In the genomic region with DNA sequence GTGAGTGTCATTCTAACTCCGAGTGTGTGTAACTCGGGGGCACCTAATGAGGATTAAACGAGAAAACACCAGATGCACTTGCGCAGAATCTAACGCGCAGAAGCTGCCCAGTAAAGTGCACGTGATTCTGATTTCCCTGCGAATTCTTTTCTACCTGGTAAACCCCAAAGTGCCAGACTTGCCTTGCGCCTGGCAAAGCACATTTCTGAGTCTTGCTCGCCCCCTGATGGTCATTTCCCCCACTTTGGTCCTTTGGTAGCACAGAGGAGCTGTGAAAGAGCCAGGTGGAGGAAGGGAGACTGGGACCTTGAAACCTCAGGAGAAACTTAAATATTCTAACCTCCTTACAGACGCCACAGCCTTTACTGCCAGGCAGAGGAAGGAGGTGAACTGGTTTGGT, we compare ENCODE assay signal across 8 mouse cellular contexts. TPM values are rescaled to one million over a fixed set of nuclear protein-coding genes. Genes with fewer than 3 reads are reported as not detected.
A peak's percentile ranks its signal among the peaks of the same experiment; 100 is the strongest.
DNase-seq lines count a peak whose midpoint lies in the region; ATAC-seq lines count a peak whose summit lies in the region.

No protein-coding gene starts in this region.

- H3K9ac ChIP-seq in forebrain, embryonic 14.5 days (ENCODE audit: low read length), result no peak overlapping the region
- H3K9ac ChIP-seq in hindbrain, embryonic 11.5 days (ENCODE audit: low read depth, low read length), result no peak overlapping the region
- H3K9ac ChIP-seq in lung, embryonic 16.5 days (ENCODE audit: low read length), result no peak overlapping the region

- no peaks in the 10 kb centered on the region for H3K4me1 ChIP-seq in forebrain, embryonic 14.5 days (ENCODE audit: control insufficient read depth, insufficient read depth, low read length)
- no peaks in the 10 kb centered on the region for H3K4me1 ChIP-seq in hindbrain, embryonic 11.5 days (replicated peaks; ENCODE audit: control insufficient read depth, insufficient read depth, low read length)
- H3K4me1 ChIP-seq in lung, embryonic 16.5 days (replicated peaks; ENCODE audit: control insufficient read depth, insufficient read depth, low read length), result no peaks in the 10 kb centered on the region

- DNase-seq in T-cell, adult 2 months (ENCODE audit: low spot score), result peak; percentile 34
- peak; percentile 9 for DNase-seq in cerebellum, adult 11-12 months
- DNase-seq in forebrain, embryonic 14.5 days (ENCODE audit: low spot score), result peak; percentile 81
- DNase-seq in hindbrain, embryonic 11.5 days (ENCODE audit: low spot score), result peak; percentile 77
- DNase-seq in layer of hippocampus, adult 8-10 months (ENCODE audit: low spot score in 2 of 2), result peak; percentile 67 to 85
- DNase-seq in right cerebral cortex, adult 2 months (ENCODE audit: low spot score in 2 of 2), result peak; percentile 91 to 92
- DNase-seq in thymus, postnatal 25 days, result no peak

- H3K36me3 ChIP-seq in forebrain, embryonic 14.5 days (ENCODE audit: control insufficient read depth, insufficient read depth, low read length), result no peaks in the 10 kb centered on the region
- H3K36me3 ChIP-seq in hindbrain, embryonic 11.5 days (ENCODE audit: control insufficient read depth, insufficient read depth, low read length), result no peaks in the 10 kb centered on the region
- H3K36me3 ChIP-seq in lung, embryonic 16.5 days (ENCODE audit: control insufficient read depth, insufficient read depth, low read length), result no peaks in the 10 kb centered on the region

- no peaks in the 10 kb centered on the region for H3K9me3 ChIP-seq in forebrain, embryonic 14.5 days (replicated peaks; ENCODE audit: control insufficient read depth, low read length)
- H3K9me3 ChIP-seq in hindbrain, embryonic 11.5 days (ENCODE audit: control insufficient read depth, low read length), result no peaks in the 10 kb centered on the region
- no peaks in the 10 kb centered on the region for H3K9me3 ChIP-seq in lung, embryonic 16.5 days (ENCODE audit: control insufficient read depth, low read length)

- H3K4me3 ChIP-seq in forebrain, embryonic 14.5 days (ENCODE audit: low read depth, low read length), result no peak overlapping the region
- no peak overlapping the region for H3K4me3 ChIP-seq in hindbrain, embryonic 11.5 days (ENCODE audit: low read depth, low read length)
- H3K4me3 ChIP-seq in lung, embryonic 16.5 days (ENCODE audit: low read length), result no peak overlapping the region

- no peaks in the 10 kb centered on the region for H3K27me3 ChIP-seq in forebrain, embryonic 14.5 days (replicated peaks; ENCODE audit: control insufficient read depth, insufficient read depth, low read length)
- H3K27me3 ChIP-seq in hindbrain, embryonic 11.5 days (ENCODE audit: control insufficient read depth, insufficient read depth, low read length), result no peaks in the 10 kb centered on the region
- H3K27me3 ChIP-seq in lung, embryonic 16.5 days (ENCODE audit: control insufficient read depth, insufficient read depth, low read depth, low read length), result no peaks in the 10 kb centered on the region

- 16% methylated on average over 11 of the region's 11 CpGs for WGBS in forebrain, embryonic 14.5 days
- 19% methylated on average over 11 of the region's 11 CpGs for WGBS in hindbrain, embryonic 11.5 days
- 8% methylated on average over 11 of the region's 11 CpGs for WGBS in lung, embryonic 16.5 days

- ATAC-seq in forebrain, embryonic 14.5 days, result peak; percentile 69; the same call in 1 of the 2 replicates
- no peak for ATAC-seq in hindbrain, embryonic 11.5 days (ENCODE audit: low FRiP score)
- ATAC-seq in lung, embryonic 16.5 days (ENCODE audit: low read depth), result peak; percentile 36; the same call in 1 of the 2 replicates

- H3K4me2 ChIP-seq in forebrain, embryonic 14.5 days (ENCODE audit: low read length), result 0 out of 2 replicates have a peak overlapping the region, but pooled peaks have one; percentile 8
- H3K4me2 ChIP-seq in hindbrain, embryonic 11.5 days (replicated peaks; ENCODE audit: low read depth, low read length), result no peak overlapping the region
- H3K4me2 ChIP-seq in lung, embryonic 16.5 days (ENCODE audit: low read depth, low read length), result peak overlapping the region; percentile 28; the same call in 1 of the 2 replicates

- H3K27ac ChIP-seq in forebrain, embryonic 14.5 days (ENCODE audit: low read depth, low read length), result no peak overlapping the region
- H3K27ac ChIP-seq in hindbrain, embryonic 11.5 days (ENCODE audit: low read depth, low read length), result no peak overlapping the region
- H3K27ac ChIP-seq in lung, embryonic 16.5 days (ENCODE audit: low read length), result no peak overlapping the region

RNA-seq across cellular contexts. Expression of a gene that starts 37.6 kb away (rescaled TPM):
- 5.5 and 7.8 TPM in 2 replicates for polyA plus RNA-seq in forebrain, embryonic 14.5 days (2014; fragmentation: Nextera tagmentation; extraction: Ambion mirVana)
- 9.6 and 10.0 TPM in 2 replicates for polyA plus RNA-seq in hindbrain, embryonic 11.5 days (2014; fragmentation: Nextera tagmentation; extraction: Ambion mirVana)
- 100 to 1,000 TPM; 166 to 201 (median 186) TPM for total RNA-seq in layer of hippocampus, adult 8-10 months (2022)
- polyA plus RNA-seq in lung, embryonic 16.5 days (2015; fragmentation: Nextera tagmentation; extraction: Ambion mirVana), result 8.1 and 8.3 TPM in 2 replicates
